Mouse (Mus musculus) spleen, postnatal 4 days (tissue): Measurements from ENCODE around the gene Megf8.
"Not testable (repeated sequence)": the region's sequence is repeated elsewhere in the genome, so short reads cannot be mapped to it uniquely, and the experiment has no call there.

Source experiments
- DNase-seq, 2 experiments: peaks; one replicate each; pipeline ENCODE4 v3.0.0; 2022; ENCODE audit warnings: low spot score in 2 of 2

Gene Megf8

DNA sequence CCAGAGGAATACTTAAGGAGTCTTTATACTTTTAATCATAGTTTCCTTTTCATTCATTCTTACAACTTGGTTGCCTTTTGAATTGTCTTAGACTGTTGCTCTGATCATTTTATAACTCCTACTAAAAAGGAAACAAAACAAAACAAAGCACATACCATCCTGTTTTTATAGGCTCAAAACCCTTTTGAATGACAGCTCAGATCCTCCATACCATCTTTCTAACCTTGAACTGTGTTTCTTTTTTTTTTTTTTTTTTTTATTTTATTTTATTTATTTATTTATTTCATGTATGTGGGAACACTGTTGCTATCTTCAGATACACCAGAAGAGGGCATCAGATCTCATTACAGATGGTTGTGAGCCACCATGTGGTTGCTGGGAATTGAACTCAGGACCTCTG is 82.1 kb downstream of the Megf8 start:
- not testable (repeated sequence) for DNase-seq

DNA sequence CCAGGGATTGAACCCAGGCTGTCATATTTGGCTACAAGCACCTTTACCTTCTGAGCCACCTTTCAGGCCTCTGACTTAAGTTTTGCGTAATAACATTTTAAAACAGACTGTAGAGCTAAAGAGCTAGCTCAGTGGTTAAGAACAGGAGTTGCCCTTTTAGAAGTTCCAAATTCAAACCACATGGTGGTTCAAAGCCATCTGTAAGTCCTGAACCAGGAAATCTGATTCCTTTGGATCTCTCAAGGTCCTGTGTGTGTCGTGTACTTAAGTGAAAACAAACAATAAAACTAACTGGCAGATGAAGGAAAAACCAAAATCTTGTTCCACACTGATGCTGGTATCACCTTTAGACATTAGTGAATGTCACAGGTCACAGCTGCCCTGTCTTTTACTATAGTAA is 84.6 kb downstream of the Megf8 start:
- no peak for DNase-seq

DNA sequence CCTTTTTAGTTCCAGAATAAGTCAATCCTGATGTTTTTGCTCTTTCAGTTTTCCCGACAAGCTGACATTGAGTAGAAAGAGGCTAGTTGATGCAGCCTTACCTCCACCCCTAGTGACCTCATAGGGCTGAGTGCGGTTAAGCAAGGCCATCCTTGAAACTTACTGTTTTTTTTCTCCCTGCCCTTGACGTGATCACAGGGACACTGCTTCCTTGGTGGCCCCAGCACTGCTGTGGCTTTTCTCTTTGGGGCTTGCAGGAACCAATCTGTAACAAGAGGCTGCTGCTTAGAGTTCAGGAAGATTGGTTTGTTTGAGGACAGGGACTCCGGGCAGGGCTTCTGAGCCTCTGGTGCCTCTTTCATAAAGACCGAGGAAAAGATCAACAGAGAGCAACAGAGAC is 85.0 kb downstream of the Megf8 start:
- no peak for DNase-seq

DNA sequence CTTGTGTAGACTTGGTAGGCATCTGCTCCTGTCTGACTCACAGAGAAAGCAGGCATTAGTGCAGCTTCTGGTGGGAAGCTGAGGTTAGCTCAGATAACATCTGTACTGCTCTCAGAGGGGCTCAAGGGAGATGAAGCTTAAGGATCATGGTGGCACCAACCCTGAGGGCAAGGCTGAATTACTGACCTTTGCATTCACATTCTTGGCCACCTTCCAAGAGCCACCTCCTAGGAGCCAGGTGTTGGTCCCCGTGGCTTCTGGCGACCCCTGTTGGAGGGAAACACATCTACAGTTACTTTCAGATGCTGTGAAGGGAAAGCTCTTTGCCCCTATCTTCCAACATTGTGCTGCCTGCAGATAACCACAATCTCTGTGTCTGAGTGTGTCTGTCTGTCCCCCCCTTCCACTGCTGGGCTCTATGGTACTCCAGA is 85.7 kb downstream of the Megf8 start:
- peak; percentile 50 to 78 for DNase-seq

DNA sequence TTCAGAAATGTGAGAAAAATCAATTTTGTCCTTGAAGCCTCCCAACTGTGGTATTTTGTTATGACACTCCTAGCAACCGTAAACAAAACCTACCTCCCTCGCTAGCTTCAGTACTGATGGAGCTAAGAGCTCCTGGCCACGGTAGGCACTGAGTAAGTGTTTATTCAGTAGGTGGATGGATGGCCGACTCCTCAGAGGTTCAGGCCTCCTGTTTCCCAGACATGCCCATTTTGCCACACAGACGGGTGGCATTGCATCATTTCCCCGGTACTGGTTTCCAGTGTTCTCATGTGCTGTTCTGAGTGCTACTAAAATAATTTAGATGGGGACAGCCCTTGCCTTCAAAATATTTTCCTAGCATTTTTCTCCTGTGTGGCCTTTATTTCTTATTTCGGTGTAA is 89.5 kb downstream of the Megf8 start:
- no peak for DNase-seq

DNA sequence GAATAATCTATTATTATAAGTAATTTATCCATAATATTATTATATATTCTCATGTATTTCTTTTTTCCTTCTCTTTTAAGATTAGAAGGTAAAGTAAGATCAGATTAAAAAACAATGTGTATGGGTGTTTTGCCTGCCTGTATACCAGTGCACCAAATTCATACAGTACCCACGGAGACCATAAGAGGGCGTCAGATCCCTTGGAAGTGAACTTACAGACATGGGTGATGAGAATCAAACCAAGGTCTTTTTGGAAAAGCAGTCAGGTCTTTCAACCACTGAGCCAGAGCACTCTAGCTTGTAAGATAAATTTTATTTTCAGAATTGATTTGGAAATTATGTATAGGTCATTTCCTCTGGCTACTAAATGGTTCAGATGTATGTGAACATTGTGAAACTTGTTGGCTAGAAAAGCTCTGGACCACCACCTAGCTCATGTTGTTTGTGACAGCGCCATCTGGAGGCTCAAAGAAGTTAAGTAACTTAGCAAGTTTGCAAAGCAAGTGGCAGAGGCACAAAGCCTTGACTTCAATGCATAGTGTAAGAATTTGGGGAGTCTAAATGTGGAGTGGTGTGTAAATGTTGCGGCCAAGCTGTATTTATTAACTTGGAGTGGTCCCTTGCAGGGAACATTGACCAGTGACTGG is 92.3 kb downstream of the Megf8 start:
- DNase-seq = no peak

DNA sequence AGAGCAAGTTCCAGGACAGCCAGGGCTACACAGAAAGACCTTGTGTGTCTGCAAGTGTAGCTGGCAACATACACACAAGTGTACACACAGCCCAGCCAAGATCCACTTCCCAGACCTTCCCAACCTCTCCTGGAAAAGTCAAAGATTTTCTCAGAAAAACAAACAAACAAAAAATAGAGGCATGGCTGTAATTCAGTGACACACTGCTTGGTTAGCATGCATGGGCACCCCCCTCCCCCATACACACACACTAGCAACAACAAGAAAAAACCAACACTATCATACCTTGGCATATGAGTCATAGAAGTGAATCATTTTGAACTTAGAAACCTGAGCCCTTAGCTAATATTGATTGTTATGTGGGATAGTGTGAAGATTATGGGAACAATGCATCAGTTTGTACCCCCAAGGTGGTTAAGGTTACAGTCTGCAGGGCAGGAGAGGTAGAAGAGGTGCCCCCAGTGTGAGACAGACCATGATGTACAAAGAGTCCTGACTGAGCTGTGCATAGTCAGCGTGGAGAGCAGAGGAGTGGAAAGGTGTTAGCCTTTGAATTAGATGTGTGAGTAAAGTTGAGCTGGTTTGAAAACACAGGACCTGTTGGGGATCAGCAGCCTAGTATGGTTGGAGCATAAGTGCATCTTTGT is 94.1 kb downstream of the Megf8 start:
- DNase-seq = no peak

DNA sequence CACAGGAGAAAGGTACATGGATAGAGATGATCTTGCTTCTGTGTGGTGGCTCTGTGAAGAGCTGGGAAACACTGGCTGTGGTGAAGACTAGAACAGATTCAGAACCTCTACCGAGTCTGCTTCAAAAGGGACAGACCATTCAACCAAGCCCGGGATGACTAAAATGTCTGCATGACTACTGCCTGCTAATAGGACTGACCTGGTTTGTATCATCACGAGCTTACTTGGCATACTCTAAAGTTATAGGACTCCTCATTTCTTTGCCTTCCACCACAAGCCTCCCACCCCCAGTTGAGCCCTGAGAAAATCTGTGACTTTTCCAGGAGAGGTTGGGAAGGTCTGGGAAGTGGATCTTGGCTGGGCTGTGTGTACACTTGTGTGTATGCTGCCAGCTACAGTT is 94.9 kb downstream of the Megf8 start:
- DNase-seq = no peak

DNA sequence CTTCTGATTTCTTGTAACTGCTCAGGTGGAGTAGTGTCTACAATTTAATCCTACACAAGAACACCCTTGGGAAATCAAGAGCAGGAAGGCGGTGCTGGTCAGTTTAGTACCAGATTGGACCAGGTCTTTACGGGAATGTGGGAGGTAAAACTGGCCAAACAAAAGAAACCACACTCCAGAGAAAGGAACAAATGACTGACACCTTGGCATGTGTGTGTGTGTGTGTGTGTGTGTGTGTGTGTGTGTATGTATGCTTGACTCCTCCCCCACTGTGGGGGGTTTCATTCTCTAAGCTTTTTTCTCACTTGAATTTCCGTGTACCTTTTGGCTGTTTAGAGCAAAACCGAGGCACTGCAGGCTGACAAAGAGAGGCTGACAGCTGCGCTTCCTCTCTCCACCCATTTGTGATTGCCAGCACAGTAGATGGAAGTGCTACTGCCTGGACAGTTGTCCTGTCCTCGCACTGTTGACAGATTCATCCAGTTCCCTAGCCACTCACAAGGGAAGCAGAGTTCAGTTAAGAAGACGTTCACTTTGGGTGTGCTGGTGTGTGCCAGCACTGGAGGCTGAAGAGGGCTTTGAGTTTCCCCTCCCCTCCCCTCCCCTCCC is 96.0 kb downstream of the Megf8 start, which contains the start of gene Cxcl17:
Cxcl17 (minus strand) TSS at position 54 of the 609 bp plus-strand sequence.
- DNase-seq = no peak
